Mouse (Mus musculus): ENCODE results near the gene Nf2.

- TF ChIP-seq E2F4 (IDR thresholded peaks at IDR 0.05; ENCODE audit: insufficient read depth) (no peak), MAX (IDR thresholded peaks at IDR 0.05; ENCODE audit: low read depth) (no peak), MYOG (IDR thresholded peaks at IDR 0.05; ENCODE audit: control insufficient read depth in 1 of 3, insufficient read depth in 1 of 3, insufficient read length in 2 of 3, low read depth in 2 of 3) (no peak), POLR2A (IDR thresholded peaks at IDR 0.05; ENCODE audit: insufficient read length, low read depth) (no peak), CEBPB (IDR thresholded peaks at IDR 0.05; ENCODE audit: insufficient read depth, poor library complexity, severe bottlenecking) (no peak), TCF12 (IDR thresholded peaks at IDR 0.05; ENCODE audit: insufficient read depth, poor library complexity, severe bottlenecking) (no peak), POLR2AphosphoS2 (IDR thresholded peaks at IDR 0.05; ENCODE audit: insufficient read length, low read depth) (no peak), USF1 (IDR thresholded peaks at IDR 0.05; ENCODE audit: low read depth) (no peak), MYOD1 (IDR thresholded peaks at IDR 0.05; ENCODE audit: control insufficient read depth in 1 of 3, insufficient read length in 2 of 3, low read depth in 2 of 3) (no peak)
Measured at GRCm38 (mm10) chr11:4756984-4757788, 92.2 kb downstream of the Nf2 start.

Data from myocyte (in vitro differentiated cells).